Mouse (Mus musculus) gastrocnemius, adult 18-20 months (tissue): Measurements from ENCODE around the gene Mocs3. TPM values are rescaled to one million over a fixed set of nuclear protein-coding genes. Genes with fewer than 3 reads are reported as not detected.

ENCODE experiments used
- total RNA-seq, 2 experiments: library from RNA; stranded (reverse); gene quantifications; 2 replicates each; pipeline ENCODE4 v1.2.3; 2021

Mocs3 gene
- total RNA-seq, 2 experiments from 2014 or later: 5.0 to 5.1 TPM

Other genes with a start within 250 kb of the Mocs3 start
- under 1 TPM; 0.09 to 0.11 TPM for gene Ripor3, start 220.0 kb upstream of the Mocs3 start, total RNA-seq
- 1 to 10 TPM; 1.0 to 2.4 TPM for gene Pard6b, start 149.6 kb upstream of the Mocs3 start, total RNA-seq
- 10 to 100 TPM; 14.4 to 15.6 TPM for gene Adnp, start 23.5 kb upstream of the Mocs3 start, total RNA-seq
- gene Gm20716, start 258 bp upstream of the Mocs3 start, total RNA-seq: 10 to 100 TPM; 10.1 to 14.1 TPM
- 10 to 100 TPM; 75.5 to 85.3 TPM for gene Dpm1, start within 50 bp of the Mocs3 start, total RNA-seq
- gene Kcng1, start 51.1 kb downstream of the Mocs3 start, total RNA-seq: under 1 TPM in 1 of 2 experiments, not detected in 1; 0.09 TPM